Mouse (Mus musculus): Measurements from ENCODE around the gene Ergic1.

DNA sequence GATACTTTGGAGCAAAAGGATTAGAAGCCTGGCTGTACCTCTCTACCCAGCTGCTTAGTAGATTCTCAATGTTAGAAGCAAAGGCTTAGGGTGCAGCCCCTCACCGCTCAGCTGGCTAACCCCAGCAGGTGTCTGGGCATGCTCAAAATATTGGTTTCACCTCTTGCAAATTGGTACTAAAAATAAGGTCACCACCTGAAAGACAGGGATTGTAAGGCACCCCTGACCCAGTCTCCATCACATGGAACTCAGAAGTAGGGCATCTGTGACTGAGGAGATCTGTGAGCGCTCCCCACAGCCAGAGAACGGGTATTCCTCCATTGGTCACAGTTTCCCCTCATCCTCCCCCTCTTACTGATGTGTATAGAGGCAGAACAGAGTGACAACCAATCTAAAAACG is 1.0 kb downstream of the Ergic1 start:
- TF ChIP-seq EP300 (IDR thresholded peaks at IDR 0.05; ENCODE audit: low read depth) = no peak
- TF ChIP-seq CTCF (IDR thresholded peaks at IDR 0.05; ENCODE audit: low read depth) = no peak
